Mouse (Mus musculus) spleen, adult 12 weeks (tissue): Measurements from ENCODE around the gene Hdlbp.
"Not testable (repeated sequence)": the region's sequence is repeated elsewhere in the genome, so short reads cannot be mapped to it uniquely, and the experiment has no call there.

Source experiments
- DNase-seq: peaks from one replicate; pipeline ENCODE4 v3.0.0; 2022; ENCODE audit warnings: low spot score

The Hdlbp gene

GRCm38 (mm10) chr1:93478586-93479475 lies at the start of gene Hdlbp:
Hdlbp (minus strand) TSS chr1:93478815.
- peak; percentile 98 for DNase-seq

GRCm38 (mm10) chr1:93522325-93522724 lies 43.7 kb upstream of the Hdlbp start:
- no peak for DNase-seq

GRCm38 (mm10) chr1:93521491-93521890 lies 42.9 kb upstream of the Hdlbp start:
- DNase-seq: no peak

GRCm38 (mm10) chr1:93513221-93513620 lies 34.6 kb upstream of the Hdlbp start:
- no peak for DNase-seq

GRCm38 (mm10) chr1:93512351-93512690 lies 33.7 kb upstream of the Hdlbp start:
- no peak for DNase-seq

GRCm38 (mm10) chr1:93511585-93512350 lies 33.2 kb upstream of the Hdlbp start, which contains the start of gene Farp2:
Farp2 (plus strand) TSS chr1:93512079.
- DNase-seq: peak; percentile 88

- DNase-seq: not testable (repeated sequence)
These were observed 30.0 kb upstream of the Hdlbp start for GRCm38 (mm10) chr1:93508576-93508975.

GRCm38 (mm10) chr1:93506944-93507676 lies 28.5 kb upstream of the Hdlbp start:
- DNase-seq: no peak

- no peak for DNase-seq
These were observed 16.7 kb upstream of the Hdlbp start for GRCm38 (mm10) chr1:93495312-93495711.

GRCm38 (mm10) chr1:93486302-93486701 lies 7.7 kb upstream of the Hdlbp start:
- not testable (repeated sequence) for DNase-seq

- DNase-seq: peak; percentile 8
These were observed 965 bp upstream of the Hdlbp start for GRCm38 (mm10) chr1:93479476-93480083.

- peak; percentile 86 for DNase-seq
These were observed 643 bp downstream of the Hdlbp start for GRCm38 (mm10) chr1:93477758-93478585.

GRCm38 (mm10) chr1:93475694-93476093 lies 2.9 kb downstream of the Hdlbp start:
- no peak for DNase-seq

GRCm38 (mm10) chr1:93468626-93469025 lies 10.0 kb downstream of the Hdlbp start:
- no peak for DNase-seq

GRCm38 (mm10) chr1:93465746-93466145 lies 12.9 kb downstream of the Hdlbp start:
- no peak for DNase-seq

- DNase-seq: no peak
These were observed 13.5 kb downstream of the Hdlbp start for GRCm38 (mm10) chr1:93465066-93465465.

- no peak for DNase-seq
These were observed 19.5 kb downstream of the Hdlbp start for GRCm38 (mm10) chr1:93459101-93459500.

GRCm38 (mm10) chr1:93458357-93458756 lies 20.3 kb downstream of the Hdlbp start:
- DNase-seq: no peak

- no peak for DNase-seq
These were observed 24.8 kb downstream of the Hdlbp start for GRCm38 (mm10) chr1:93453721-93454255.

GRCm38 (mm10) chr1:93450118-93450517 lies 28.5 kb downstream of the Hdlbp start:
- DNase-seq: not testable (repeated sequence)

GRCm38 (mm10) chr1:93445822-93446162 lies 32.8 kb downstream of the Hdlbp start:
- DNase-seq: no peak
